Mouse (Mus musculus) 416B (cell line): ENCODE results near the gene Gm11099.

Source experiments
- DNase-seq: peaks from one replicate; pipeline ENCODE4 v3.0.0; 2011; ENCODE audit warnings: low read depth

Gm11099 gene

GRCm38 (mm10) chr2:58859134-58859533, at the start of gene Gm11099:
Gene Gm11099 (plus strand): TSS chr2:58859434.
- DNase-seq: no peak

- no peak for DNase-seq
These were observed 46.3 kb upstream of the Gm11099 start for GRCm38 (mm10) chr2:58812941-58813340.

DNA sequence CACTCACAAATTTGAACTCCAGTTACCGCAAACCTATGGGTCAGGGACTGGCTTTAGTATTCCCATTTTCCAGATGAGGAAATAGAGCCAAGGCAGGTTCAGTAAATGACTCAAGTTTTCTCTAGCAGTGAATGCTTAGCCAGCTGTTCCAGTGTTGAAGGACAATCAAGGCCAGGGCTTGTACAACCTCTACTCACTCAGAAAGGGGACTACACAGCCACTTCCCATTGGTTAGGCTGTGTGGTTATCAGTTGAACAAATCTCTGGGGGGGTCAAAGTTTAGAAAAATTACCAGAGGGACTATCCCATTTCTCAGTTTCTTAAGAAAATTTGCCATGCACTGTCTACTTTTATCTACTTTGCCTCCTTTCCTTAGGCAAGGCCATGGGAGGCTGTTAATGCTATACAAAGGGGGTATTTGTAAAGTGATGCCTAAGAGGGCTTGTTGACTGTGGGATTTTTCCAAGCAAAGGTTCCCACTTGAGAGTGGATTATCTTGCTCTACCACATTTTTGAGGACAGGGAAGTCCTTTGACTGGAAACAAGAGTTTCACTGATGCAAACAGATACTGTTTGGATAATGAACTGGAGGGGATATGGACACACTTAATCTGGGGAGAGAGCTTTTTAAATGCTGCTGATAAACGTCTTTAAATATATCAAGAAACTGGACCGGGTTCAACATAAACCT, 30.2 kb upstream of the Gm11099 start:
- no peak for DNase-seq

DNA sequence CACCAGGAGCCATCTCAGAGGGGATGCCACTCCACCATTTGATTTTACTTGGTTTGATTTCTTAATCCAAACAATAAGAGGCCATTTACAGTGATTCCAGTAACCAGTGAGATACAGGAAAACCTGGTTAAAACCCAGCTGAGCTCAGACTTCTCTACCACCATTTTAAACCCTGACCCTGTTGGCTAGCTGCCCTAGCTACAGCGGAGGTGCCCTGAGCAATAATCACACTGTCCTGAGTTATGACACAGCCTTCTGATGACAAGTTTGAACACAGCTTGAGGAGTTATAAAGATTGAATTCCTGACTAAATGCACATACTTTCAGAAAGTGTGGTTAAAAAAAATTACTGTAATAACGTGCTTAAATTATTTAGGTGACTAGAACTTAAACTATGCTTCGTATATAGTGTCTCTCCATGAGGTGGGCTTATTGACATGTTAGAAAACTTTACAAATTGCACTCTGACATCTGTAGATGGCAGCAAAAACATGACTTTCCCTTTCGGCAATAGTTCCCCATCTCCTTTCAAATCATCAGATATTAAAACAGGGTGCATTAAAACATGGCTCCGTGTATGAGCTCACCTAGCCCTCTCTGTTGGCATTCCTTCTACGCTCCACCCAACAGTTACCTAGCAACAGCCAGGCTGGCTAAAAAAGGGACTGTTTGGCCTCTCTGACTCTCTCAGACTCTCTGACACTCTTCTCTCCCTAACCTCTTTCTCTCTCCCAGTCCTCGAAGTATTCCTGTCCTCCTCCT, 29.1 kb upstream of the Gm11099 start:
- DNase-seq: peak; percentile 3

- no peak for DNase-seq
These were observed 26.8 kb upstream of the Gm11099 start for GRCm38 (mm10) chr2:58832253-58832980.

- no peak for DNase-seq
These were observed 18.2 kb upstream of the Gm11099 start for GRCm38 (mm10) chr2:58841021-58841420.

DNA sequence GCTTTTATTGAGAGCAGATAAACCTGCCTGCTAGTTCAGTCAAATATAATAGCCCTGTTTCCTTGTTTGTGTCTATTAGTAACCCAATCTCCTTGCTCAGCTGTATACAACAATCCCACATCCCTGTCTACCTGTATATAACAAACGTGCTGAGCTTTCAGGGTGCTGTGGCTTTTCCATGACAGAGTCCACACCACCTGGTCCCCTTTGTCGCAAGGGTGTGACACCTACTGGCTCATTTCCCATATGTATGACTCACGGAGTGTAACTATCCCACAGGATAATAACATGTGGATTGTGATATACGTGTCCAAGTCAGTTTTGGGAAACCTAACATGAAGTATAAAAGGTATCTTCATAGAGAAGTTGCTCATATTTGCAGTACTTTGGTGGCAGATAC, 16.8 kb upstream of the Gm11099 start:
- DNase-seq: no peak

DNA sequence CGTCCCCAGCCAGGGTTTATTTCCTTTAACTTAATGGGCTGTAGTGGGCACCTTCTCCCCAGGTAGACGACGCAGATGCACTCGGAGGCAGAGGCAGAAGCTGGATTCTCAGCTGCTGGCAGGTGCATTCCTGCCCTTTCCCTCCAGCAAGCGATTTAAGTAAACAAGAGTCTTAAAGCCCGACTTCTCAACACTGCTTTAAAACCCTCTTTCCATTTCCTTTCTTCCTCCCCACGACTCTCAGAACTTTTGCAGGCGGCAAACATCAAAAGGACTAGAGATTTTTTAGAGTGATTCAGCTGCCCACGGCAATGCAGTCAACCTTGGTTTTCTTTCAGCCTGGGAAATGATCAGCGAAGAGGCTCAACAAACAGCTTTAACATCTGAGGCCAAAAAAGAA, 14.7 kb upstream of the Gm11099 start:
- DNase-seq: no peak

GRCm38 (mm10) chr2:58879876-58880275, 20.6 kb downstream of the Gm11099 start:
- DNase-seq: no peak

DNA sequence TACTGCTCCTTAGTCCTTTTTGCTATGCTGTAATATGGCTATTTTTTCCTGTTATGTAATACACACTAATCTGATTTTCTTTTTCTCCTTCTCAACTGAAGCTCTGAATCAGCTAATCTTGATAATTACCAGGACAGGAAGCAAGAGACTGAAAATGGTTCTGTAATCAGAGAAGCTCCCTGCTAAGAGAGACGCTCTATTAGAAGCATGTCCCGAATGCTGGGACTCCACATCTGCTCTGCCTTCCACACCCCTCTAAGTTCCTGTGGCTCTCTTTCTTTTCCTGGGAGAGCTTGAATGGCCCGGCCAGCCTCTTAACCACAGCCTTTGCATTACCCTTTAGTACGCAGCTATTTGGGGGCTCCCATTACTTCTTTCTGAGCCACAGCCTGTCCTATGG, 45.8 kb downstream of the Gm11099 start:
- no peak for DNase-seq

GRCm38 (mm10) chr2:58906814-58907516, 47.7 kb downstream of the Gm11099 start:
- DNase-seq: peak; percentile 10

DNA sequence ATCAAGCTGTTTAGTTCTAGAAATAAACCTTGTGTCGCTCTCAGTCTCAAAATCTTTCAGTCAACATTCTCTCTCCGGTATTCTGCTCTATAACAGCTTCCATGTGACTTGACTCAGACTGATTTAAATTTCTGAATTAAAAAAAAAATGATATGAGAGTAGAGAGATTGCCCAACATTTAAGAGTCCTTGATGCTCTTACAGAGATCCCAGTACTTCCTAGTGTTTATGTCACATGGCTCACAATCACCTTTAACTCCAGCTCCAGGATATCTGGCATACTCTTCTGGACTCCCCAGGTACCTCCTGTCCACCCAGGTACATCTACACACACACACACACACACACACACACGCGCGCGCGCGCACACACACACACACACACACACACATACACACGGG, 53.1 kb downstream of the Gm11099 start:
- no peak for DNase-seq

- no peak for DNase-seq
These were observed 59.1 kb downstream of the Gm11099 start for GRCm38 (mm10) chr2:58918351-58918750.

DNA sequence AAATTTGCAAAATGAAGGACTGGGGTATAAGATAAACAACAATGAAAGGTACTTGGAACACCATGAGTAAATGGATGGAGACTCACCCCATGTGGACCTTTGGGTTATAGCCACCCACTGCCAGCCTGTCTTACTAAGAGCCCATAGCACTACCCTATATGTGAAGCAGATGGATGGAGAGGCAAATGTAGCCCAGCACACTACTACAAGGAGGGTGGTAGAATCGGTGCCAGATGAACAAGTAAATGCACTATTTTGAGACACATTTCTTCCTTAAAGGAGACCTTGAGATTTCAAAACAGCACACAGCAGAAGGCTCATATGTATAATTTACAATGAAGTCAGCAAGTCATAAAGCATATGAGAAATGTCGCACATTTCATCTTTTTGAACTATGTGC, 66.3 kb downstream of the Gm11099 start:
- no peak for DNase-seq

GRCm38 (mm10) chr2:58941361-58941760, 82.1 kb downstream of the Gm11099 start:
- no peak for DNase-seq

DNA sequence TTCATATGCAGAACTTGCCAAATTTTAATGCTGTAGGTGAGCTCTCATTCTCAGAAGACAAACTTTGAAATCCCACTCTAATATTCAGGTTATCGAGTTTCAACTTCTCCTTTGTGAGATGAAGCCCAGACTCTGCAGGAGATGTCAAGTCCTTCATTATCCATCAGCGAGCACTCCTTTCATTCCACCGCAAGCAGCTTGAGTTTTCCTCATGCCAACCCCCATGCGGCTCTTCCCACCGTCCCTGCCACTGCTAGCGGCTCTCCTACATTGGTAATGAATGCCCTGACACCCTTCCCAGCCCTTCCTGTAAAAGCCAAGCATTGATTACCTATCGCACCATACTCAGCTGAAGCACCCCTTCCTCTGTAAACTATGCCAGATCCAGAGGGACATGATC, 89.6 kb downstream of the Gm11099 start:
- no peak for DNase-seq

DNA sequence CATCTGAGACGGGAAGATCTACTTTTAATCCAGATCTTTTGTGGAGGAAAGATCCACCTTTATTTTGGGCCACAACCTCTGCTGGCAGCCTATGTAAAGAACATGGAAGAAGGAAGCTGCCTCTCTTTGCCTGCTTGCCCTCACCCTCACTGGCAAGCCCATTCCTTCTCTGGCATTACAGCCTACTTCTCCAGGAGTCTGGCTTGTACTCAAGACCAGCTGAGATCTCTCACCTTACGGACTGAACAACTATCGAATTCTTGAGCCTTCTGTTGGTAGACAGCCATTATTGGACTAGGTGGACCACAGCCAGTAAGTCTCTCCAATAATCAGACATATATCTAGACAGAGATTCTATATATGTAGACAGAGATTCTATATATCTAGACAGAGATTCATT, 92.9 kb downstream of the Gm11099 start:
- DNase-seq: no peak

DNA sequence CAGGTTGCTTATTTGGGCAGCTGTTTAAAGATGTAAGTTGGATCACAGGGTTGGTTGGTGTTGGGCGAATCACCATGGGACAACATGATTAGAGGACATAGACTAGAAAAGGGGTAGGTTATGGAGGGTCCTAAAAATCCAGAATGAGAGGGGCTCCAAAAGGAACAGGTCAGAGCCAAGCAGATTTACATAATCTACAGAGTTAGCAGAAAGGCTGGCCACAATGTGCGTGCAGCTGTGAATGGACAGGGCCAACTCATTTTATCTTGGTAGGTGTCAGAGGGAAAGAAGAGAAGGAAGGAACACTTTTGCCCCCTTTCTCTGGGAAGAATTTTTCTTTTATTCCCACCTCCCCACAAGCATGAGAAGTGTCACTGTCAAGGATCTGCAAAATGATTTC, 97.1 kb downstream of the Gm11099 start:
- DNase-seq: no peak

DNA sequence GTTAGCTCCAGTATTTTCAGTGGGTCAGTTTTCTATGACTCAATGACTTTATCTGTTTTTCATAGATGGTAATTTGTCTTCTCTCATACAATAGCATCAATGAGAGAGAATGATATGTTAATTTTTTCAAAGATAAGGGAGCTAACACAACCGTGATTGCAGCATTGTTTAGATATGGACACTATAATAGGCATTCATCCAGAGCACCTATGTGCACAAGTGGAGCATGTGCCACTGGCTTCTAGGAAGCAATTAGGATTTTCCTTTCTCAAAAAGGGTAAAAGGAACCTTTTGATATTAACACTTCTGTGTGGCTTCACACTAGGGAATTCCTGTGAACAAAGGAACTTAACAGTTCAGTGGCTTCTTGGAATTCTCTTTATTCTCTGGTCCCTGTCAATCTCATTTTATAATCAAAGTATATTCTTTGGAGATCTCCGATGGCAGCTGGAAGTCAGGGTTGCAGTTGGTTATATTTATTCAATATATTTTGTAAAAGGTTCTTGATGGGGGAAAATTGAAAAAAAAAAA, 97.6 kb downstream of the Gm11099 start:
- DNase-seq: no peak
